Mouse (Mus musculus): ENCODE measurements at regions not wholly inside any gene's neighbourhood (a gene's known extent, or its start where the extent isn't known, plus 50 kb on each side); places are given as distances from the start of the nearest gene placed in this dataset.

GRCm38 (mm10) chr2:95232135-95232772, 794.3 kb upstream of the Api5 start:
- DNase-seq = peak; percentile 6

GRCm38 (mm10) chr2:95231739-95232134, 793.8 kb upstream of the Api5 start:
- no peak for DNase-seq

- DNase-seq = no peak
Observed at GRCm38 (mm10) chr2:95229386-95229785, 791.5 kb upstream of the Api5 start.

GRCm38 (mm10) chr2:95210216-95210941, 772.4 kb upstream of the Api5 start:
- no peak for DNase-seq
